Mouse (Mus musculus) olfactory bulb, adult 2 months (tissue): ENCODE measurements around the gene Rhpn2.

Experiments
- CTCF ChIP-seq: fragments of 200-500 bp; IDR thresholded peaks from 2 replicates; pipeline ENCODE4 v1.5.1; 2012; ENCODE audit warnings: low read depth, mild to moderate bottlenecking, low read length, moderate library complexity; ENCODE audit not compliant: insufficient read depth
- POLR2A ChIP-seq: fragments of 200-500 bp; IDR thresholded peaks from 2 replicates; pipeline ENCODE4 v1.6.1; 2012; ENCODE audit warnings: mild to moderate bottlenecking, low read depth, low read length, moderate library complexity; ENCODE audit not compliant: insufficient read depth

GRCm38 (mm10) chr7:35423071-35423470, 89.1 kb downstream of the Rhpn2 start:
- TF ChIP-seq CTCF (no peak), POLR2A (no peak)
